In genomic region chr17:56664333-56664732, GRCm38 (mm10) we compare ENCODE assay signal across 9 mouse cellular contexts. TPM values are rescaled to one million over a fixed set of nuclear protein-coding genes. Genes with fewer than 3 reads are reported as not detected.
DNase-seq lines count a peak whose midpoint lies in the region; ATAC-seq and TF ChIP-seq lines count a peak whose summit lies in the region.
"Had no signal": no experiment of that assay in that cellular context is flagged by ENCODE, and none has a peak within 500 bp of the region (broad histone marks: within the 10 kb centered on the region; RNA-seq: fewer than 3 reads in every experiment).

No protein-coding gene starts in this region.

- TF ChIP-seq CTCF in ES-Bruce4 (IDR thresholded peaks at IDR 0.05; ENCODE audit: low read depth, low read length), result no peak

- H3K27ac ChIP-seq in heart, embryonic 13.5 days (replicated peaks), result no peak overlapping the region
- no peak overlapping the region for H3K27ac ChIP-seq in ES-Bruce4 (ENCODE audit: insufficient read depth, low read length)
- no peak overlapping the region for H3K27ac ChIP-seq in embryonic facial prominence, embryonic 12.5 days

- H3K4me2 ChIP-seq in heart, embryonic 13.5 days, result peak overlapping the region; percentile 57
- peak overlapping the region; percentile 37 for H3K4me2 ChIP-seq in embryonic facial prominence, embryonic 12.5 days (replicated peaks)

- no peak for TF ChIP-seq EP300 in ES-Bruce4 (IDR thresholded peaks at IDR 0.05; ENCODE audit: insufficient read depth, low read depth, low read length)

- no peak for DNase-seq in heart, adult 11 months
- peak; percentile 44 for DNase-seq in lung, postnatal 10 days
- no peak for DNase-seq in right cerebral cortex, postnatal 36 days (ENCODE audit: low spot score in 2 of 2)
- no peak for DNase-seq in spleen, postnatal 36 days (ENCODE audit: low spot score in 2 of 2)
- no peak for DNase-seq in left cerebral cortex, adult 9 months (ENCODE audit: low spot score in 2 of 2)

- no peaks in the 10 kb centered on the region for H3K9me3 ChIP-seq in heart, embryonic 13.5 days
- H3K9me3 ChIP-seq in ES-Bruce4 (replicated peaks; ENCODE audit: control insufficient read depth, insufficient read depth, low read length, poor library complexity, severe bottlenecking), result no peaks in the 10 kb centered on the region
- no peaks in the 10 kb centered on the region for H3K9me3 ChIP-seq in embryonic facial prominence, embryonic 12.5 days

- peak overlapping the region; percentile 18; the same call in 1 of the 2 replicates for H3K4me3 ChIP-seq in heart, embryonic 13.5 days
- 0 out of 2 replicates have a peak overlapping the region, but pooled peaks have one; percentile 1 for H3K4me3 ChIP-seq in ES-Bruce4 (ENCODE audit: low read depth, low read length)
- peak overlapping the region; percentile 12; the same call in 1 of the 2 replicates for H3K4me3 ChIP-seq in embryonic facial prominence, embryonic 12.5 days
- H3K4me3 ChIP-seq: myocyte had no signal

- no peaks in the 10 kb centered on the region for H3K36me3 ChIP-seq in heart, embryonic 13.5 days
- H3K36me3 ChIP-seq in ES-Bruce4 (ENCODE audit: control insufficient read depth, insufficient read depth, low read length, poor library complexity, severe bottlenecking), result no peaks in the 10 kb centered on the region
- no peaks in the 10 kb centered on the region for H3K36me3 ChIP-seq in embryonic facial prominence, embryonic 12.5 days

- H3K9ac ChIP-seq in heart, embryonic 13.5 days, result peak overlapping the region; percentile 62
- H3K9ac ChIP-seq in ES-Bruce4 (ENCODE audit: low read depth, poor library complexity, severe bottlenecking), result no peak overlapping the region
- no peak overlapping the region for H3K9ac ChIP-seq in embryonic facial prominence, embryonic 12.5 days

- no peak for TF ChIP-seq POLR2A in ES-Bruce4 (IDR thresholded peaks at IDR 0.05; ENCODE audit: insufficient read depth, low read length)

- ATAC-seq in heart, embryonic 13.5 days (ENCODE audit: extremely low read depth, insufficient number of reproducible peaks, low FRiP score, low TSS enrichment), result no peak
- peak; percentile 43; the same call in 1 of the 2 replicates for ATAC-seq in embryonic facial prominence, embryonic 12.5 days (ENCODE audit: insufficient number of reproducible peaks, insufficient read depth, low FRiP score, low TSS enrichment)

- peaks cover 19% of the 10 kb centered on the region for H3K4me1 ChIP-seq in heart, embryonic 13.5 days
- H3K4me1 ChIP-seq in ES-Bruce4 (ENCODE audit: control insufficient read depth, insufficient read depth, low read length), result peaks cover 5% of the 10 kb centered on the region
- 0 out of 2 replicates have a peak, but pooled peaks cover 14% of the 10 kb centered on the region for H3K4me1 ChIP-seq in embryonic facial prominence, embryonic 12.5 days

- WGBS in heart, embryonic 13.5 days, result 5% methylated on average over 10 of the region's 10 CpGs
- WGBS in embryonic facial prominence, embryonic 12.5 days, result 3% methylated on average over 10 of the region's 10 CpGs

- H3K27me3 ChIP-seq in heart, embryonic 13.5 days (replicated peaks), result peaks cover 12% of the 10 kb centered on the region; the same call in 1 of the 2 replicates
- H3K27me3 ChIP-seq in ES-Bruce4 (ENCODE audit: control insufficient read depth, insufficient read depth, low read length, poor library complexity, severe bottlenecking), result no peaks in the 10 kb centered on the region
- H3K27me3 ChIP-seq in embryonic facial prominence, embryonic 12.5 days, result peaks cover 19% of the 10 kb centered on the region

RNA-seq across cellular contexts. Expression of gene Ranbp3, which starts 8.8 kb away (rescaled TPM):
- 58.8 and 66.6 TPM in 2 replicates for polyA plus RNA-seq in heart, embryonic 13.5 days (2015; fragmentation: Nextera tagmentation; extraction: Ambion mirVana)
- 72.6 and 75.6 TPM in 2 replicates for polyA plus RNA-seq in ES-Bruce4 (2011; ENCODE audit: insufficient read depth, insufficient read length, low read depth, missing spikeins)
- 108 and 118 TPM in 2 replicates for polyA plus RNA-seq in embryonic facial prominence, embryonic 12.5 days (2016; fragmentation: Nextera tagmentation; extraction: Ambion mirVana)

RNA-seq across cellular contexts. Expression of gene Catsperd, which starts 36.4 kb away (rescaled TPM):
- 0.22 and 0.40 TPM in 2 replicates for polyA plus RNA-seq in heart, embryonic 13.5 days (2015; fragmentation: Nextera tagmentation; extraction: Ambion mirVana)
- 2.4 and 3.7 TPM in 2 replicates for polyA plus RNA-seq in ES-Bruce4 (2011; ENCODE audit: insufficient read depth, insufficient read length, low read depth, missing spikeins)
- 0.74 and 0.88 TPM in 2 replicates for polyA plus RNA-seq in embryonic facial prominence, embryonic 12.5 days (2016; fragmentation: Nextera tagmentation; extraction: Ambion mirVana)

RNA-seq across cellular contexts. Expression of gene Lonp1, which starts 37.6 kb away (rescaled TPM):
- 54.4 and 58.9 TPM in 2 replicates for polyA plus RNA-seq in heart, embryonic 13.5 days (2015; fragmentation: Nextera tagmentation; extraction: Ambion mirVana)
- 60.3 and 62.1 TPM in 2 replicates for polyA plus RNA-seq in ES-Bruce4 (2011; ENCODE audit: insufficient read depth, insufficient read length, low read depth, missing spikeins)
- polyA plus RNA-seq in embryonic facial prominence, embryonic 12.5 days (2016; fragmentation: Nextera tagmentation; extraction: Ambion mirVana), result 66.0 and 66.9 TPM in 2 replicates

RNA-seq across cellular contexts. Expression of gene Rpl36, which starts 51.1 kb away (rescaled TPM):
- polyA plus RNA-seq in heart, embryonic 13.5 days (2015; fragmentation: Nextera tagmentation; extraction: Ambion mirVana), result 1,294 and 1,391 TPM in 2 replicates
- 704 and 766 TPM in 2 replicates for polyA plus RNA-seq in ES-Bruce4 (2011; ENCODE audit: insufficient read depth, insufficient read length, low read depth, missing spikeins)
- polyA plus RNA-seq in embryonic facial prominence, embryonic 12.5 days (2016; fragmentation: Nextera tagmentation; extraction: Ambion mirVana), result 1,591 and 1,618 TPM in 2 replicates

RNA-seq across cellular contexts. Expression of gene Ndufa11, which starts 53.2 kb away (rescaled TPM):
- polyA plus RNA-seq in heart, embryonic 13.5 days (2015; fragmentation: Nextera tagmentation; extraction: Ambion mirVana), result 783 and 886 TPM in 2 replicates
- polyA plus RNA-seq in ES-Bruce4 (2011; ENCODE audit: insufficient read depth, insufficient read length, low read depth, missing spikeins), result 152 and 177 TPM in 2 replicates
- polyA plus RNA-seq in embryonic facial prominence, embryonic 12.5 days (2016; fragmentation: Nextera tagmentation; extraction: Ambion mirVana), result 371 and 409 TPM in 2 replicates
